Mouse (Mus musculus): Measurements from ENCODE around the gene Usp6nl. TPM values are rescaled to one million over a fixed set of nuclear protein-coding genes. Genes with fewer than 3 reads are reported as not detected.
A peak's percentile ranks its signal among the peaks of the same experiment; 100 is the strongest.

Usp6nl gene
- 4.5 and 5.5 TPM in 2 replicates for polyA plus RNA-seq (2015; fragmentation: Nextera tagmentation; extraction: Ambion mirVana)

DNA sequence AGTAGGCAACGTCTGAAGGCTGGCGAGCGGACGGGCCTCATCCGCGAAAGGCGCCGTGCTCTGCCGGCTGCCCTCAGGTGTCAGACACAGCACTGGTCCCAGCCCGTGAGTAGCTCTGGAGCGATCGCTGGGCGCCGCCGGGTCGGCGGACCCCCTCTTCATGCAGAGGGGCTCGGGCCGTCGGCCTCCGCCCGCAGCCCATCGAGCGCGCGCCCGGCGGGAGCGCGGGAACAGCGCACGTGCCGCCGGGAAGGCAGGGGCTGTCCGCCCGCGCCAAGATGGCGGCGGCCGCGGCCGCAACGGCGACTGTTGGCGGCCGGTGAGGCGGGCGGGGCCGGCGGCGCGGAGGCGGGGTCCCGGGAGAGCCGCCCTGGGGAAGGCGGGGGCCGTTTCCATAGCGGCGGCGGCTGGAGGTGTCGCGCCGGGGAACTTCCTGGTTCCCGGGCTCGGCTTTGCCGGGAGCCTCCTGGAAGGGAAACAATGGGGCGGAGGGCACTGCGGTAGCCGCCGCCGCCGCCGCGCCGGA is at the start of gene Usp6nl:
Gene Usp6nl, plus strand, starts transcription at position 292 of the 526 bp plus-strand sequence.
- Histone ChIP-seq H3K36me3 (ENCODE audit: control insufficient read depth, insufficient read depth) (no peaks in the 10 kb centered on the region), H3K27me3 (ENCODE audit: control insufficient read depth, insufficient read depth, low read length) (no peaks in the 10 kb centered on the region), H3K4me3 (ENCODE audit: low read length) (peak within 1 kb of the TSS; percentile 82), H3K4me2 (ENCODE audit: low read depth, low read length) (peak within 1 kb of the TSS; percentile 85), H3K27ac (ENCODE audit: low read length) (peak within 1 kb of the TSS; percentile 96), H3K9me3 (replicated peaks; ENCODE audit: control insufficient read depth, low read length) (no peaks in the 10 kb centered on the region), H3K9ac (ENCODE audit: low read length) (peak within 1 kb of the TSS; percentile 94), H3K4me1 (ENCODE audit: control insufficient read depth, insufficient read depth, low read length) (peaks cover 14% of the 10 kb centered on the region)
- under 1% methylated on average over 62 of the region's 75 CpGs for WGBS
- ATAC-seq (replicated peaks; ENCODE audit: extremely low read depth, insufficient read depth, low FRiP score): peak; percentile 93

DNA sequence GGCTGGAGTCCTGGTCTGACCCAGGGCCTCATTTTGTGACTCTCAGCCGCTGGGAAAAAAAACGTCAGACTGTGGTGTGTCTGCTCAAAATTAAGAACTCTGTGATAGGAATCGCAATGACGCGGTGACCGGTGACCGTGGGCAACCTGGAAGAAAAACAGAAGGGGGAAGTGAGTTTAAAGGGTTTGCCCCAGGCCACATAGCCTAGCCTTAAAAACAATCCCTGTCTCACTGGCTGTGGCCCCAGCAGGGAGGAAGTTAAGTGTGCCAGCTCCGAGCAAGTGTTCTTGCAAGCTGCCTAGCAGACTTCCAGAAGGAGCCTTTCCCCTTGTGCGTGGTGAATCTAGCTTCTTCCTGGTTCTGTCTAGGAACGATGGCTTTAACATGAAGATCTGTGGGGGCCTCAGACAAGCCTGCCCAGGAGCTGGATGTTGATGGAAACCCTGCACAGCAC is 49.0 kb upstream of the Usp6nl start:
- Histone ChIP-seq H3K27ac (ENCODE audit: low read length) (peak overlapping the region; percentile 3; the same call in 1 of the 2 replicates), H3K27me3 (ENCODE audit: control insufficient read depth, insufficient read depth, low read length) (no peaks in the 10 kb centered on the region), H3K4me2 (ENCODE audit: low read depth, low read length) (no peak overlapping the region), H3K36me3 (ENCODE audit: control insufficient read depth, insufficient read depth) (no peaks in the 10 kb centered on the region), H3K4me1 (ENCODE audit: control insufficient read depth, insufficient read depth, low read length) (peaks cover 13% of the 10 kb centered on the region; the same call in 1 of the 2 replicates), H3K9me3 (replicated peaks; ENCODE audit: control insufficient read depth, low read length) (no peaks in the 10 kb centered on the region), H3K4me3 (ENCODE audit: low read length) (no peak overlapping the region), H3K9ac (ENCODE audit: low read length) (no peak overlapping the region)
- ATAC-seq (replicated peaks; ENCODE audit: extremely low read depth, insufficient read depth, low FRiP score): no peak
- 49% methylated on average over 10 of the region's 10 CpGs for WGBS

DNA sequence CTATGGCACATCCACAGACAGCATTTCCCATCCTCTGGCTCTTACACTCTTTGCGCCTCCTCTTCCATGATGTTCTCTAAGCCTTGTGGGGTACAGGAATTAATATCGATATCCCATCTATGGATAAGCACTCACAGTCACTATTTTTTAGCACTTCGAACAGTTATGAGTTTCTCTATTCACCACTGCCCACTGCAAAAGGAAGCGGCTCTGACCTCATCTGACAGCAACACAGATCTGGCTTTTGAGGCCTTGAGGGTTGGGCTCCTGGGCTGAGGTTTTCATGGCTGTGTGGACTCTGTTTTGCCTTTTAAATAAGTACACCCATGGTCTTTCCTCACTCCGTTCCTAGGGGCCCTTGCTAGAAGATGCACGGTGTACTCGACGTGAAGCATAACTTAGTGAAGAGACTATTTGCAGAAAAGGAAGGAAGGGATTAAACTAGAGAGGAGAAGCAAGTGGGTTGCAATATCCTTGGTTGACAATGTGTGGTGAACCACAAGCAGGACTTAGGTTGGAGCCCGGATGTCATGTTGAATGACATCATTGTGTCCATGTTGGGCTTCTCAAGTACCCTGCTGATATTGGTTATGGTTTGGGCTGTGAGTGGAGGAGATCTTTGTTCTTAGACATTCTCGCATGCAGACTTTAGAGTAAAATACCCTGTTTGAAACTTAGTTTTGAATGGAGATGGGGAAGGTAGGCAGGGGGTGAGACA is 43.5 kb upstream of the Usp6nl start:
- Histone ChIP-seq H3K9me3 (replicated peaks; ENCODE audit: control insufficient read depth, low read length) (no peaks in the 10 kb centered on the region), H3K4me1 (ENCODE audit: control insufficient read depth, insufficient read depth, low read length) (no peaks in the 10 kb centered on the region), H3K27ac (ENCODE audit: low read length) (no peak overlapping the region), H3K9ac (ENCODE audit: low read length) (no peak overlapping the region), H3K4me2 (ENCODE audit: low read depth, low read length) (no peak overlapping the region), H3K36me3 (ENCODE audit: control insufficient read depth, insufficient read depth) (no peaks in the 10 kb centered on the region), H3K4me3 (ENCODE audit: low read length) (no peak overlapping the region), H3K27me3 (ENCODE audit: control insufficient read depth, insufficient read depth, low read length) (no peaks in the 10 kb centered on the region)
- WGBS: 69% methylated on average over 10 of the region's 10 CpGs
- no peak for ATAC-seq (replicated peaks; ENCODE audit: extremely low read depth, insufficient read depth, low FRiP score)

GRCm38 (mm10) chr2:6279614-6280301 is 42.7 kb upstream of the Usp6nl start:
- H3K9ac ChIP-seq (ENCODE audit: low read length): no peak overlapping the region
- no peaks in the 10 kb centered on the region for H3K9me3 ChIP-seq (replicated peaks; ENCODE audit: control insufficient read depth, low read length)
- 61% methylated on average over 10 of the region's 10 CpGs for WGBS
- no peaks in the 10 kb centered on the region for H3K27me3 ChIP-seq (ENCODE audit: control insufficient read depth, insufficient read depth, low read length)
- no peak overlapping the region for H3K4me3 ChIP-seq (ENCODE audit: low read length)
- ATAC-seq (replicated peaks; ENCODE audit: extremely low read depth, insufficient read depth, low FRiP score): no peak
- no peaks in the 10 kb centered on the region; the same call in 1 of the 2 replicates for H3K4me1 ChIP-seq (ENCODE audit: control insufficient read depth, insufficient read depth, low read length)
- no peak overlapping the region for H3K4me2 ChIP-seq (ENCODE audit: low read depth, low read length)
- H3K27ac ChIP-seq (ENCODE audit: low read length): no peak overlapping the region
- H3K36me3 ChIP-seq (ENCODE audit: control insufficient read depth, insufficient read depth): no peaks in the 10 kb centered on the region

GRCm38 (mm10) chr2:6283569-6283968 is 38.9 kb upstream of the Usp6nl start:
- no peak for ATAC-seq (replicated peaks; ENCODE audit: extremely low read depth, insufficient read depth, low FRiP score)
- WGBS: 79% methylated on average over 2 of the region's 2 CpGs

GRCm38 (mm10) chr2:6284784-6285183 is 37.7 kb upstream of the Usp6nl start:
- no peaks in the 10 kb centered on the region; the same call in 1 of the 2 replicates for H3K4me1 ChIP-seq (ENCODE audit: control insufficient read depth, insufficient read depth, low read length)
- H3K27me3 ChIP-seq (ENCODE audit: control insufficient read depth, insufficient read depth, low read length): no peaks in the 10 kb centered on the region
- 40% methylated on average over 3 of the region's 3 CpGs for WGBS
- H3K9me3 ChIP-seq (replicated peaks; ENCODE audit: control insufficient read depth, low read length): no peaks in the 10 kb centered on the region
- no peak overlapping the region for H3K4me3 ChIP-seq (ENCODE audit: low read length)
- no peaks in the 10 kb centered on the region for H3K36me3 ChIP-seq (ENCODE audit: control insufficient read depth, insufficient read depth)
- no peak overlapping the region for H3K27ac ChIP-seq (ENCODE audit: low read length)
- no peak overlapping the region for H3K4me2 ChIP-seq (ENCODE audit: low read depth, low read length)
- no peak overlapping the region for H3K9ac ChIP-seq (ENCODE audit: low read length)
- ATAC-seq (replicated peaks; ENCODE audit: extremely low read depth, insufficient read depth, low FRiP score): no peak

More at GRCm38 (mm10) chr2:6283569-6283968, 38.9 kb upstream of the Usp6nl start:
- H3K27ac ChIP-seq (ENCODE audit: low read length): no peak overlapping the region
- H3K4me1 ChIP-seq (ENCODE audit: control insufficient read depth, insufficient read depth, low read length): no peaks in the 10 kb centered on the region; the same call in 1 of the 2 replicates
- H3K36me3 ChIP-seq (ENCODE audit: control insufficient read depth, insufficient read depth): no peaks in the 10 kb centered on the region
- no peak overlapping the region for H3K9ac ChIP-seq (ENCODE audit: low read length)
- no peaks in the 10 kb centered on the region for H3K27me3 ChIP-seq (ENCODE audit: control insufficient read depth, insufficient read depth, low read length)
- H3K9me3 ChIP-seq (replicated peaks; ENCODE audit: control insufficient read depth, low read length): no peaks in the 10 kb centered on the region
- no peak overlapping the region for H3K4me2 ChIP-seq (ENCODE audit: low read depth, low read length)
- H3K4me3 ChIP-seq (ENCODE audit: low read length): no peak overlapping the region

- no peaks in the 10 kb centered on the region; the same call in 1 of the 2 replicates for H3K4me1 ChIP-seq (ENCODE audit: control insufficient read depth, insufficient read depth, low read length)
- H3K36me3 ChIP-seq (ENCODE audit: control insufficient read depth, insufficient read depth): no peaks in the 10 kb centered on the region
- no peak overlapping the region for H3K4me3 ChIP-seq (ENCODE audit: low read length)
- 36% methylated on average over 1 of the region's 1 CpGs for WGBS
- no peak for ATAC-seq (replicated peaks; ENCODE audit: extremely low read depth, insufficient read depth, low FRiP score)
- H3K27me3 ChIP-seq (ENCODE audit: control insufficient read depth, insufficient read depth, low read length): no peaks in the 10 kb centered on the region
- no peak overlapping the region for H3K27ac ChIP-seq (ENCODE audit: low read length)
- H3K9ac ChIP-seq (ENCODE audit: low read length): no peak overlapping the region
- no peak overlapping the region for H3K4me2 ChIP-seq (ENCODE audit: low read depth, low read length)
- no peaks in the 10 kb centered on the region for H3K9me3 ChIP-seq (replicated peaks; ENCODE audit: control insufficient read depth, low read length)
Measured at GRCm38 (mm10) chr2:6285794-6286193, 36.7 kb upstream of the Usp6nl start.

DNA sequence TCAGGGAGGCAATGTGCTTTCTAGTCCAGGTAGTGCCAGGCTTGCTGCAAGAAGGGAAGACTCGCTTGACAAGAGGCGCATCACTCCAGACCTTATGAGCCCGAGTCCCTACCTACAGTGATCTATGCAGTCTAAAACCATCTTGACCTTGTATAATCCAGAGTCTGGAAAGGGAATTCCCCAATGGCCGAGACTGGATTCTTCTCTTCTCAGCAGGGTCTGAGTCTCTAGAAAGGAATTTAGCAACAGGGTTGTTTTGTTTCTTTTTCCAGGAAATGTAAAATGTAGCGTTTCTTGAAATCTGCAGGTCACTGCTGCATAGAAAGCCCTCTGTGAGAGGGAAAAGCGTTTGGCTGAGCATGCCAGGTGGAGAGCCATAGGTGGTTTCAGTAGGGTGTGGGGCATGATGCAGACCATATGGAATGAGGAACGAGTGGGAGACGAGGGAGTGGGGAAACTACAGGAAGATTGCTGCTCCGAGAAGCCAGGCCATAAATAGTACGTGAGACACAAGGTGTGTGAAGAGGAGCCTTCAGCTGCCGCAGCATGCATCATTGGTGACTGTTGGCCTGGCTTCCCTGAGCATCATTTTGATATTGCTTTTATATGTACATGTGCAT is 28.5 kb upstream of the Usp6nl start:
- H3K27me3 ChIP-seq (ENCODE audit: control insufficient read depth, insufficient read depth, low read length): no peaks in the 10 kb centered on the region
- H3K36me3 ChIP-seq (ENCODE audit: control insufficient read depth, insufficient read depth): no peaks in the 10 kb centered on the region
- H3K4me1 ChIP-seq (ENCODE audit: control insufficient read depth, insufficient read depth, low read length): 0 out of 2 replicates have a peak, but pooled peaks cover 2% of the 10 kb centered on the region
- H3K9ac ChIP-seq (ENCODE audit: low read length): no peak overlapping the region
- no peak overlapping the region for H3K27ac ChIP-seq (ENCODE audit: low read length)
- no peaks in the 10 kb centered on the region for H3K9me3 ChIP-seq (replicated peaks; ENCODE audit: control insufficient read depth, low read length)
- 63% methylated on average over 11 of the region's 11 CpGs for WGBS
- ATAC-seq (replicated peaks; ENCODE audit: extremely low read depth, insufficient read depth, low FRiP score): no peak
- H3K4me2 ChIP-seq (ENCODE audit: low read depth, low read length): no peak overlapping the region
- no peak overlapping the region for H3K4me3 ChIP-seq (ENCODE audit: low read length)
